Mouse (Mus musculus) embryonic facial prominence, embryonic 10.5 days (tissue): Measurements from ENCODE around the gene Suox. TPM values are rescaled to one million over a fixed set of nuclear protein-coding genes. Genes with fewer than 3 reads are reported as not detected.
A peak's percentile ranks its signal among the peaks of the same experiment; 100 is the strongest.

ENCODE experiments used
- DNase-seq: peaks from one replicate; pipeline ENCODE4 v3.0.0-alpha.2; 2017; ENCODE audit warnings: low spot score
- H3K27ac ChIP-seq: fragments of 300-500 bp; sonication (generic); replicated peaks from 2 replicates; pipeline ENCODE4 v1.5.1; 2016; ENCODE audit warnings: mild to moderate bottlenecking
- H3K27me3 ChIP-seq: fragments of 300-500 bp; sonication (generic); replicated peaks from 2 replicates; pipeline ENCODE4 v1.6.1; 2016; ENCODE audit warnings: low read depth, mild to moderate bottlenecking; ENCODE audit not compliant: poor library complexity, severe bottlenecking
- H3K36me3 ChIP-seq: fragments of 300-500 bp; sonication (generic); replicated peaks from 2 replicates; pipeline ENCODE4 v1.6.1; 2016; ENCODE audit warnings: mild to moderate bottlenecking, moderate library complexity
- H3K4me1 ChIP-seq: fragments of 300-500 bp; sonication (generic); 2 replicates; pipeline ENCODE4 v1.6.1; 2016
- H3K4me3 ChIP-seq: fragments of 300-500 bp; sonication (generic); 2 replicates; pipeline ENCODE4 v1.5.1; 2016; ENCODE audit warnings: mild to moderate bottlenecking, moderate library complexity
- H3K9me3 ChIP-seq: fragments of 300-500 bp; sonication (generic); 2 replicates; pipeline ENCODE4 v1.6.1; 2016; ENCODE audit warnings: mild to moderate bottlenecking
- WGBS: fragments of 180-500 bp; shearing (Covaris S2); methylation state at CpG from one replicate; pipeline ENCODE4 v1.1.7; 2016; 5-methylcytosine and 5-hydroxymethylcytosine counted together
- polyA plus RNA-seq: library from polyadenylated mRNA; unstranded; fragments of >200 nt; fragmentation: Nextera tagmentation; extraction: Ambion mirVana; gene quantifications from 2 replicates; pipeline ENCODE4 v1.2.1, GENCODE M21; 2016

Gene Suox
- polyA plus RNA-seq, 1 experiment from 2014 or later: 13.5 TPM

- DNase-seq: peak; percentile 99
- under 1% methylated on average over 40 of the region's 40 CpGs for WGBS
- Histone ChIP-seq H3K27ac (peak within 1 kb of the TSS; percentile 96), H3K36me3 (peaks cover 40% of the 10 kb centered on the region), H3K27me3 (no peaks in the 10 kb centered on the region), H3K9me3 (no peaks in the 10 kb centered on the region), H3K4me1 (peaks cover 14% of the 10 kb centered on the region), H3K4me3 (peak within 1 kb of the TSS; percentile 69)
Measured at GRCm38 (mm10) chr10:128695992-128696807, 22.3 kb upstream of the Suox start, which contains the start of gene Rab5b. Gene Rab5b, minus strand, starts transcription at chr10:128696264.

- no peak for DNase-seq
- Histone ChIP-seq H3K36me3 (peaks cover 33% of the 10 kb centered on the region), H3K4me1 (peaks cover 14% of the 10 kb centered on the region), H3K9me3 (no peaks in the 10 kb centered on the region), H3K27ac (peak overlapping the region; percentile 96), H3K27me3 (no peaks in the 10 kb centered on the region), H3K4me3 (peak overlapping the region; percentile 69)
- whole genome bisulfite sequencing: under 1% methylated on average over 22 of the region's 22 CpGs
Measured at GRCm38 (mm10) chr10:128695411-128695991, 21.6 kb upstream of the Suox start.

DNA sequence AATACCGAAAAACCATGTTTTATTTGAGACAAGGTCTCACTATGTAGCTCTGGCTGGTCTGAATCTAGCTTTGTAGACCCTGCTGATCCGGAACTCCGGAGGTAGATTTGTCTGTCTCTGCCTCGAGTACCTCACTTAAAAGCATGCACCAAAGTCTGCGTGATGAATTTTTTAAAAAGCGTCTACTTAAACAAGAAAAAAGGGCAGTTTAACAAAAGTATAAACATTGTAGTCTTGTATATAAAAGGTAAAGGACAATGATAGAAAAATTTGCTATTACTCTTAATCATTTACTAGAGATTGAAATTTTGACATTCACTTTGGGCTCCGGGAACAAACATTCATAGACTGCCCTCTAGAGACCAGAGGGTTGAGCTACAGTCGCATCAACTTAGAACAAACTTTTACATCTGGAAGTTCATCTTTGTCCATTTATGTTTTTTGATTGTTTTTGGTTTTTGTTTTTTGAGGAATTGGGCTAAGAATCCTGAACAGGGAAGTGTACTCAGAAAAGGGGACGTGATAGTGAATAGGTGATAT lies 666 bp upstream of the Suox start:
- H3K36me3 ChIP-seq: peaks cover 19% of the 10 kb centered on the region
- H3K4me1 ChIP-seq: peaks cover 22% of the 10 kb centered on the region
- H3K4me3 ChIP-seq: peak overlapping the region; percentile 74
- 0 out of 2 replicates have a peak overlapping the region, but pooled peaks have one; percentile 74 for H3K27ac ChIP-seq
- 3% methylated on average over 9 of the region's 9 CpGs for WGBS
- H3K9me3 ChIP-seq: no peaks in the 10 kb centered on the region
- no peak for DNase-seq
- H3K27me3 ChIP-seq: peaks cover 33% of the 10 kb centered on the region

DNA sequence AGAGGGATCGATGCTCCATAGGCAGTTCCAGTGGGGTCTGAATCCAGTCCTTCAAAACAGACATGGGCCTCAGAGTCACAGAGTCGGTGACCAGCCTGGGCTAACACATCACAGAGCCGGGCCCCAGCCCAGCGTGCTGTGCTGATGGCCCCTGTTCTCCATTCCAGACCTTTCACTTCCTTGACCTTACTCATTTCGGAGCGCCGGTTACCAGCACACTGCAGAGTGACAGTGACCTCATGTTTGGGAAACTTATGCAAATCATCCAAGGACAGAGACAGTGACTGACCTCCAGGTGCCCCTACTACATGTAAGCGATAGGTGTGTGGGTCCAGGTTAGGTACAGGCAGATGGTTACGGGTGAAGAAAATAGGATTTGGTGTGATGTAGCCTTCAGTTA lies 2.7 kb downstream of the Suox start:
- WGBS: 93% methylated on average over 9 of the region's 9 CpGs
- Histone ChIP-seq H3K27me3 (peaks cover 33% of the 10 kb centered on the region), H3K36me3 (peaks cover 9% of the 10 kb centered on the region; the same call in 1 of the 2 replicates), H3K4me1 (peaks cover 35% of the 10 kb centered on the region), H3K4me3 (0 out of 2 replicates have a peak overlapping the region, but pooled peaks have one; percentile 20), H3K27ac (no peak overlapping the region), H3K9me3 (no peaks in the 10 kb centered on the region)
- no peak for DNase-seq

DNA sequence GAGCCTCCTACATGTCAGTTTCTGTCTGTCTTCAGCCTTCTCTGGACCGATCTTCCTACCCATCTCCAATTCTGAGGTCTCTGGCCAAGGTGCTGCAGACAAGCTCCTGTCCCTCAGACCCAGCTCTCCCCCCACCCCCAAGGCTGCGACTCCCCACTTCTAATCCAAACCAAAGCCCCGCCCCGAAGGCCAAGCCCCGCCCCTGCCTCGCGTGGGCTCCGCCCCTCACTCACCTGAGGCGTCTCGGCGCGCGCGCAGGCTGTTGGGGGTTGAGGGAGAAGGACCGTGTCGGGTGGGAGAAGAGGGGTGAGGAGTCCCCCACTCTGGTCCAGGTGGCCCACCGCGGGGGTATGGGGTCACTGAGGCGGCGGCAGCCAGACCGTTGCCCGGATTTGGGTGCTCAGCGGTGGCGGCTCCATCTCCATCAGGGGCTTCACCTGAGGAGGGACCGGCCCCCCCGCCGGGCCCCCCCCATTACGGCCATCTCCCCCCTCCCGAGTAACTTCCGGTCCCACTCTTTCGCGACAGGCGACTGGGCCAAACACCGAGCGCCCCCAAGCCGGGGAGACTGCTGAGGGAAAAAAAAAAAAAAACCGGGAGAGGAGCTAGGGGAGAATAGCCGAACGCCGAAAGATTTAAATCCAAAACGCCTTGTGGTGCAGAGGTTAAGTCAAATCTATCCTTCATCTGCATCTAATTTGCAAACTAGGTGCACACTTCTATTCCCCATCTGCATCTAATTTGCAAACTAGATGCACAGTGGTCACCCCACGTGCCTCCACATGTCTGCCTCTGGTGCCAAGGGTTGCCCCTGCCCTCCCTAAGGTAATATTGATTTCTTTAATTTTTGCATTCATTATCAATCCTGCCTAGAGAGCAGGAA lies 4.8 kb downstream of the Suox start:
- H3K27me3 ChIP-seq: peaks cover 33% of the 10 kb centered on the region
- H3K27ac ChIP-seq: peak overlapping the region; percentile 91
- DNase-seq: peak; percentile 86
- H3K36me3 ChIP-seq: peaks cover 9% of the 10 kb centered on the region; the same call in 1 of the 2 replicates
- 1% methylated on average over 42 of the region's 42 CpGs for WGBS
- H3K4me3 ChIP-seq: peak overlapping the region; percentile 89
- no peaks in the 10 kb centered on the region for H3K9me3 ChIP-seq
- peaks cover 30% of the 10 kb centered on the region for H3K4me1 ChIP-seq

GRCm38 (mm10) chr10:128665806-128666205 lies 8.1 kb downstream of the Suox start:
- peaks cover 8% of the 10 kb centered on the region for H3K27me3 ChIP-seq
- no peak for DNase-seq
- H3K27ac ChIP-seq: no peak overlapping the region
- H3K9me3 ChIP-seq: no peaks in the 10 kb centered on the region
- H3K36me3 ChIP-seq: no peaks in the 10 kb centered on the region
- no peak overlapping the region for H3K4me3 ChIP-seq
- peaks cover 14% of the 10 kb centered on the region for H3K4me1 ChIP-seq
- 93% methylated on average over 2 of the region's 2 CpGs for WGBS

- 86% methylated on average over 3 of the region's 3 CpGs for WGBS
- Histone ChIP-seq H3K4me3 (no peak overlapping the region), H3K4me1 (peaks cover 14% of the 10 kb centered on the region), H3K9me3 (no peaks in the 10 kb centered on the region), H3K27ac (no peak overlapping the region), H3K27me3 (peaks cover 3% of the 10 kb centered on the region), H3K36me3 (no peaks in the 10 kb centered on the region)
- DNase-seq: no peak
Measured at GRCm38 (mm10) chr10:128665307-128665706, 8.6 kb downstream of the Suox start.

GRCm38 (mm10) chr10:128664808-128665207 lies 9.1 kb downstream of the Suox start:
- no peak for DNase-seq
- H3K4me3 ChIP-seq: no peak overlapping the region
- H3K27ac ChIP-seq: no peak overlapping the region
- H3K27me3 ChIP-seq: no peaks in the 10 kb centered on the region
- 78% methylated on average over 3 of the region's 3 CpGs for WGBS
- H3K36me3 ChIP-seq: no peaks in the 10 kb centered on the region
- H3K4me1 ChIP-seq: peaks cover 15% of the 10 kb centered on the region
- no peaks in the 10 kb centered on the region for H3K9me3 ChIP-seq

GRCm38 (mm10) chr10:128663441-128664220 lies 10.2 kb downstream of the Suox start:
- H3K4me3 ChIP-seq: no peak overlapping the region
- WGBS: 69% methylated on average over 5 of the region's 5 CpGs
- no peak for DNase-seq
- no peaks in the 10 kb centered on the region for H3K9me3 ChIP-seq
- H3K4me1 ChIP-seq: peaks cover 11% of the 10 kb centered on the region
- no peaks in the 10 kb centered on the region for H3K36me3 ChIP-seq
- H3K27me3 ChIP-seq: no peaks in the 10 kb centered on the region
- no peak overlapping the region for H3K27ac ChIP-seq

DNA sequence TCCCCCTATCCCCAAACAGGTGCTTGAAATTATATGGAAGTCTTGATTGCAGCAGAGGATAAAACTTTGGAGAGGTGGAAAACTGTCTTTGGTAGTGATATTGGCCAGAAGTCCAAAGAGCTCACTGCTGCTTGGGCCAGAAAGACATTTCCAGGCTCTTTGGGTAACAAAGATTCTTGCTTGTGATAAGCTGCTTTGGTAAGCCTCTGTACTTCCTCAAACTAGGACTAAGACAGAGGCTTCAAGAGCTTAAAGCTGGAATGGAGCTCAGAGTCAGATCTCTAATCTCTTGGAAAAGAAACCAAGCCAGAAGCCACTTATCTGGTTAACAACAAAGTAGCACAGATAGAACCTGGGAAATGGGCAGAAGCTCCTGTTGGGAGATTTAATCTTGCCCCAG lies 11.4 kb downstream of the Suox start:
- Histone ChIP-seq H3K27me3 (no peaks in the 10 kb centered on the region), H3K9me3 (no peaks in the 10 kb centered on the region), H3K4me3 (no peak overlapping the region), H3K36me3 (no peaks in the 10 kb centered on the region), H3K27ac (no peak overlapping the region), H3K4me1 (peaks cover 6% of the 10 kb centered on the region; the same call in 1 of the 2 replicates)
- DNase-seq: no peak

- H3K4me1 ChIP-seq: peaks cover 14% of the 10 kb centered on the region; the same call in 1 of the 2 replicates
- no peak overlapping the region for H3K4me3 ChIP-seq
- DNase-seq: no peak
- no peaks in the 10 kb centered on the region for H3K9me3 ChIP-seq
- H3K36me3 ChIP-seq: no peaks in the 10 kb centered on the region
- no peaks in the 10 kb centered on the region for H3K27me3 ChIP-seq
- 49% methylated on average over 9 of the region's 9 CpGs for WGBS
- no peak overlapping the region for H3K27ac ChIP-seq
Measured at GRCm38 (mm10) chr10:128659490-128659889, 14.4 kb downstream of the Suox start.
